Mouse (Mus musculus): ENCODE results near the gene Ahcyl2. TPM values are rescaled to one million over a fixed set of nuclear protein-coding genes. Genes with fewer than 3 reads are reported as not detected.

Gene Ahcyl2
- polyA plus RNA-seq, 1 experiment from 2014 or later, result 17.2 TPM

DNA sequence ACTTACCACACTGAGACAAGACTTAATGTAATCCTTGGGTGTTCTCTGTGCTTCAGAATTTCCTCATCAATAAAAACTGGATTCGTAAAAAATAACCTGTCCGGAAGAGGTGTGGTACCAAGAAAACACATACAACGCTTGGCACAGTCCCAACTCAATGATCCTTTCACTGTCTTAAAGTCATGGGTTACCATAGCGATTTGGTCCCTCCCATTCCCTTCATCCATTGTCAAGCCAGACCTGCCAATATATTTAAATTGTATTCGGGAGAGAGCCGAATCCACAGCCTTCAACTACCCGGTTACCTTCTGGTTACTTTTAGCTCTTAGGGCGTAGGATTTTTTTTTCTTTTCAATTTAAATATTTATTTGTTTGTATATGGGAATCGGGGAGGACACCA, 148.0 kb downstream of the Ahcyl2 start:
- no peak overlapping the region for H3K27ac ChIP-seq (ENCODE audit: low read depth, low read length)
- 0 out of 2 replicates have a peak, but pooled peaks cover 3% of the 10 kb centered on the region for H3K4me1 ChIP-seq (ENCODE audit: control insufficient read depth, insufficient read depth, low read length)
- peak overlapping the region; percentile 94 for H3K4me2 ChIP-seq (replicated peaks; ENCODE audit: low read depth, low read length)
- WGBS, result 37% methylated on average over 9 of the region's 9 CpGs
- no peak overlapping the region for H3K9ac ChIP-seq (ENCODE audit: low read depth, low read length)
- no peaks in the 10 kb centered on the region for H3K9me3 ChIP-seq (ENCODE audit: control insufficient read depth, low read length)
- no peak overlapping the region for H3K4me3 ChIP-seq (ENCODE audit: low read length)
- no peaks in the 10 kb centered on the region for H3K36me3 ChIP-seq (ENCODE audit: control insufficient read depth, insufficient read depth, low read length)
- peaks cover 25% of the 10 kb centered on the region for H3K27me3 ChIP-seq (ENCODE audit: control insufficient read depth, insufficient read depth, low read length)
- ATAC-seq (ENCODE audit: low FRiP score, low TSS enrichment), result no peak

DNA sequence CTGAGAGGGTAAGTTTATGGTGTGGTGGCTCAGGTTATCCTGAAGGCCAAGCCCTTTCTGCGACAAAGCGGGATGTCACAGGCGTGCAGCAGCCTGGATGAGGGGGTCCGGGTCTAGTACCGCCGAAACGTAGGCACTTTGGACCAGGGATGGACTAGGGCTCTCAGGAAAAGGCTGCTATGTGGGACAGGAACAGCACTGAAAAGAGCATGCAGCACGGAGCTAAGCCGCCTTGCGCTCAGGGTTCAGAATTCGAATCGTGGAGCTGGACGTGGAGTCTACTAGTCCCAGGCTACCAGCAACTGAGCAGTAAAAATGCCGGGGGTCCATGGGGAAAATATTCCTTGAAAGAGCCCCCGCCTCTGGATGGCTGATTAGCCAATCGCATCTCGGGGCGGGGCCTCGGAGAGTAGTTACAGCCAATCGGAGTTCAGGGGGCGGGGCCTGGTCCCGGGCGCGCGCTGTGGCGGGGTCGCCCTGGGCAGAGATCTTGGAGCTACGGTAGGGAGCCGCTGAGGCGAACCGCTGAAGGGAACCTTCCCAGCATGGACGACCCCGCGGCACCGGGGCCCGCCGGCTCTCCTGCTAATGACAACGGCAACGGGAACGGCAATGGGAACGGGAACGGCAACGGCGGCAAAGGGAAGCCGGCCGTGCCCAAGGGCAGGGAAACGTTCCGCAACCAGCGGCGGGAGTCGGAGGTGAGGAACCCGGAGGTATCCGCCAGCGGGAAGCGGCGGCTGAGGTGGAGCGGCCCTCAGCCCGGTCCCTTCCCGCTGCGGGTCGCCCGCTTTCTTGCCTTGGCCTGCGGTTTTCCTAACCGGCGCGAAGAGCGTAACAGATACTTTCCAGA, 148.9 kb downstream of the Ahcyl2 start, which contains the start of gene Strip2:
TSS of gene Strip2 (plus strand) at position 483 of the 853 bp plus-strand sequence.
- Histone ChIP-seq H3K9ac (ENCODE audit: low read depth, low read length) (peak within 1 kb of the TSS; percentile 59), H3K4me2 (replicated peaks; ENCODE audit: low read depth, low read length) (peak within 1 kb of the TSS; percentile 94), H3K27me3 (ENCODE audit: control insufficient read depth, insufficient read depth, low read length) (peaks cover 25% of the 10 kb centered on the region), H3K4me3 (ENCODE audit: low read length) (peak within 1 kb of the TSS; percentile 65), H3K27ac (ENCODE audit: low read depth, low read length) (no peak within 1 kb of the TSS), H3K9me3 (ENCODE audit: control insufficient read depth, low read length) (no peaks in the 10 kb centered on the region), H3K4me1 (ENCODE audit: control insufficient read depth, insufficient read depth, low read length) (0 out of 2 replicates have a peak, but pooled peaks cover 3% of the 10 kb centered on the region), H3K36me3 (ENCODE audit: control insufficient read depth, insufficient read depth, low read length) (no peaks in the 10 kb centered on the region)
- WGBS, result under 1% methylated on average over 67 of the region's 67 CpGs
- ATAC-seq (ENCODE audit: low FRiP score, low TSS enrichment), result peak; percentile 98

DNA sequence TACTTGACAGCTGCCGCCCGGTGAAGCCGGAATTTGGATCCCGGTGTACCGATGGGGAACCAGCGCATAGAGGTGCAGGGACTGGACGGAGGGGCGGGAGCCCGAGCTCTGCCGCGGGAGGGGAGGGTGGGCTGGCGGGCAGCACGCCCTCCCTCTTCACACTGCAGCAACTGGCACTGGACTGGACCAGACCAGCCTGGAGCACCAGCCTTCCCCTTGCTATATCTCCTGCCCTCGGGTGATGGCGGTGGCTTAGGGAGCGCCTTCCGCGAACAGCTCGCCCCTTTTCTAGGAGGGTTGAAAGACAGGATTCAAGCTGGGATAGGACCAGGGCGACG, 149.5 kb downstream of the Ahcyl2 start:
- WGBS, result under 1% methylated on average over 21 of the region's 21 CpGs
- Histone ChIP-seq H3K4me2 (replicated peaks; ENCODE audit: low read depth, low read length) (peak overlapping the region; percentile 94), H3K4me1 (ENCODE audit: control insufficient read depth, insufficient read depth, low read length) (0 out of 2 replicates have a peak, but pooled peaks cover 3% of the 10 kb centered on the region), H3K27ac (ENCODE audit: low read depth, low read length) (no peak overlapping the region), H3K4me3 (ENCODE audit: low read length) (peak overlapping the region; percentile 65), H3K27me3 (ENCODE audit: control insufficient read depth, insufficient read depth, low read length) (peaks cover 25% of the 10 kb centered on the region), H3K9ac (ENCODE audit: low read depth, low read length) (peak overlapping the region; percentile 59), H3K36me3 (ENCODE audit: control insufficient read depth, insufficient read depth, low read length) (no peaks in the 10 kb centered on the region), H3K9me3 (ENCODE audit: control insufficient read depth, low read length) (no peaks in the 10 kb centered on the region)
- peak; percentile 80 for ATAC-seq (ENCODE audit: low FRiP score, low TSS enrichment)

DNA sequence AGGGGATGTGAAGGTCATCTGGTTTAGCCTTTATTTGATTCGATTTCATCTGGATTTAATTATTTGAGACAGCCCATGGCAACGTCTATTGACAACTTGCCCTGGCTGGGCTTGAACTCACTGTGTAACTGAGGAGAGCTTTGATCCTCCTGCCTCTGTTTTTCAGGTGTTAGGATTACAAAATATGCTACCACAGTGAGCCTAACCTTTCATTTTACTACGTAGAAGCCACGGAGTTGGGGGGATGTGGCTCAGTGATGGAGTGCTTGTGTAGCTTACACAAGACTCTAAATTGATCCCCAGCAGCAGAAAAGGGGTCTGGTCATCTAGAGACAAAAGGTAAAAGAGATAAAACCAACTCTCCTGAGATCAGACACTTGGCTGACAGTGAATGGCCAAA, 150.1 kb downstream of the Ahcyl2 start:
- H3K9me3 ChIP-seq (ENCODE audit: control insufficient read depth, low read length), result no peaks in the 10 kb centered on the region
- ATAC-seq (ENCODE audit: low FRiP score, low TSS enrichment), result no peak
- no peaks in the 10 kb centered on the region for H3K36me3 ChIP-seq (ENCODE audit: control insufficient read depth, insufficient read depth, low read length)
- H3K27ac ChIP-seq (ENCODE audit: low read depth, low read length), result no peak overlapping the region
- WGBS, result 50% methylated on average over 4 of the region's 4 CpGs
- peak overlapping the region; percentile 65 for H3K4me3 ChIP-seq (ENCODE audit: low read length)
- H3K4me1 ChIP-seq (ENCODE audit: control insufficient read depth, insufficient read depth, low read length), result 0 out of 2 replicates have a peak, but pooled peaks cover 3% of the 10 kb centered on the region
- H3K4me2 ChIP-seq (replicated peaks; ENCODE audit: low read depth, low read length), result peak overlapping the region; percentile 94
- H3K27me3 ChIP-seq (ENCODE audit: control insufficient read depth, insufficient read depth, low read length), result peaks cover 25% of the 10 kb centered on the region
- H3K9ac ChIP-seq (ENCODE audit: low read depth, low read length), result 0 out of 2 replicates have a peak overlapping the region, but pooled peaks have one; percentile 59

DNA sequence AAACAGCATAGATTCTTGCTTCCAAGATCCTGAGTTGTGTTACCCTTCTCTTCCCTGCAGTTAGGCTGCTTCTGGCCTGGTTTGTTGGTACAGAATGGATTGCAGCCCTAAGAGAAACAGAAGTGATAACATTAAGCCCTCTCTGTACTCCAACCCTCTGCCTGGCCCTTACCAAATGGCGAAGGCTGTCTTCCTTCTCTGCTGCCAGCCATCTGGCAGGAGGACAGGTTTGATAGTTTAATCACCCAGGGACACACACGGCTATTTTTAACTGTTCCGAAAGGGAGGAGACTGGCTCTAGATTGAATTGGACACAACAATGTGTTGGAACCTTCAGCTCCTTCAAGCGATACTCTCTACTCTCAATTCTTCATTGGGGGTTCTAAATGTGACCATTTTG, 155.7 kb downstream of the Ahcyl2 start:
- Histone ChIP-seq H3K27ac (ENCODE audit: low read depth, low read length) (no peak overlapping the region), H3K4me2 (replicated peaks; ENCODE audit: low read depth, low read length) (no peak overlapping the region), H3K36me3 (ENCODE audit: control insufficient read depth, insufficient read depth, low read length) (no peaks in the 10 kb centered on the region), H3K27me3 (ENCODE audit: control insufficient read depth, insufficient read depth, low read length) (peaks cover 6% of the 10 kb centered on the region), H3K4me3 (ENCODE audit: low read length) (no peak overlapping the region), H3K9me3 (ENCODE audit: control insufficient read depth, low read length) (no peaks in the 10 kb centered on the region), H3K4me1 (ENCODE audit: control insufficient read depth, insufficient read depth, low read length) (no peaks in the 10 kb centered on the region), H3K9ac (ENCODE audit: low read depth, low read length) (no peak overlapping the region)
- WGBS, result 48% methylated on average over 4 of the region's 4 CpGs
- ATAC-seq (ENCODE audit: low FRiP score, low TSS enrichment), result no peak

DNA sequence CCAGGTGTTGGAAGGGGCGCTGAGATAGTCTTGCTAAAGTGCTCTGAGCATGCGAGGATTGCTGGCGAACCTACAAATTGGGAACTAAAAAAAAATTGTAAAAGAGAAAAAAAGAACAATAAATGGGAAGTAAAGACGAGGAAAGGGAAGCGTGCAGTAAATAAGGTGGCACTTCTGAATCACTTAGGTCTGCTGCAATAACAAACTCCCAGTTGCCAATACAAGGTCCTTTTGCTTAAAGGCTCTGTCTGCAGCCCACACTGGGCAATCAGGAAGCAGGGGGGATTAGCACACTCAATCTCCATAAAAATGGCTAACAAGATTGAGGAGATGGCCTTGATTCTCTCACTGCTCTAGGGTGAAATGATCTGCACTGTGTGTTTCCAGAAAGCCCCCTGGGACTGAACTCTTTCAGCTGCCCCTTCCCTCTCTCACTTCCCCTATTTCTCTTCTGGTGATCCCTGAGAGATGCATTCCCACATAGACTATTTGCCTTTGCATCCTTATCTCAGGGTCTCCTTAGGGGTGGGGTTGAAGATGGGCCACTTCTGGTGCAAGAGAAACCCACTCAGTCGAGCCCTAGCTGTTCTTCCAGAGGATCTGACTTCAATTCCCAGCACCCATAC, 157.9 kb downstream of the Ahcyl2 start:
- 60% methylated on average over 6 of the region's 6 CpGs for WGBS
- Histone ChIP-seq H3K9me3 (ENCODE audit: control insufficient read depth, low read length) (no peaks in the 10 kb centered on the region), H3K9ac (ENCODE audit: low read depth, low read length) (no peak overlapping the region), H3K27me3 (ENCODE audit: control insufficient read depth, insufficient read depth, low read length) (no peaks in the 10 kb centered on the region), H3K4me1 (ENCODE audit: control insufficient read depth, insufficient read depth, low read length) (no peaks in the 10 kb centered on the region), H3K4me2 (replicated peaks; ENCODE audit: low read depth, low read length) (no peak overlapping the region), H3K36me3 (ENCODE audit: control insufficient read depth, insufficient read depth, low read length) (no peaks in the 10 kb centered on the region), H3K27ac (ENCODE audit: low read depth, low read length) (no peak overlapping the region), H3K4me3 (ENCODE audit: low read length) (no peak overlapping the region)
- ATAC-seq (ENCODE audit: low FRiP score, low TSS enrichment), result no peak

DNA sequence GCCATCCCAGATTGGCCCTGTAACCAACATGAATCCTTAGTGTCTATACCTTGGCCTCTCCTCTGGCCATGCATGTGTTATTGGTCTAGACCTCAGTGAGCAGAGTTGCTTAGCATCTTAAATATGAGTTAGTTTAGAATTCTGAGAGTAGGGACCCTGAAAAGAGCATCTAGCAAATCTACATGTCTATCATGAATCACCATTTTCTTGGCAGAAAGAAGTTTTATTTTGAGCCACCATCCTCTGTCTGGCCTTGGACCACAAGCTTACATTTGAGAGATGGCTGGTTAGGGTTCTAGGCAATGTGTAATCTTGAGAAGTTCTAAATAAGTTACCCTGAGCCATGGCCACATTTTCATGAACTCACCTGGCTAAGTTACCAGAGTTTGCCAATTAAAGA, 162.3 kb downstream of the Ahcyl2 start:
- Histone ChIP-seq H3K4me2 (replicated peaks; ENCODE audit: low read depth, low read length) (no peak overlapping the region), H3K9me3 (ENCODE audit: control insufficient read depth, low read length) (no peaks in the 10 kb centered on the region), H3K27ac (ENCODE audit: low read depth, low read length) (no peak overlapping the region), H3K27me3 (ENCODE audit: control insufficient read depth, insufficient read depth, low read length) (no peaks in the 10 kb centered on the region), H3K4me3 (ENCODE audit: low read length) (no peak overlapping the region), H3K36me3 (ENCODE audit: control insufficient read depth, insufficient read depth, low read length) (no peaks in the 10 kb centered on the region), H3K4me1 (ENCODE audit: control insufficient read depth, insufficient read depth, low read length) (no peaks in the 10 kb centered on the region), H3K9ac (ENCODE audit: low read depth, low read length) (no peak overlapping the region)
- no peak for ATAC-seq (ENCODE audit: low FRiP score, low TSS enrichment)

DNA sequence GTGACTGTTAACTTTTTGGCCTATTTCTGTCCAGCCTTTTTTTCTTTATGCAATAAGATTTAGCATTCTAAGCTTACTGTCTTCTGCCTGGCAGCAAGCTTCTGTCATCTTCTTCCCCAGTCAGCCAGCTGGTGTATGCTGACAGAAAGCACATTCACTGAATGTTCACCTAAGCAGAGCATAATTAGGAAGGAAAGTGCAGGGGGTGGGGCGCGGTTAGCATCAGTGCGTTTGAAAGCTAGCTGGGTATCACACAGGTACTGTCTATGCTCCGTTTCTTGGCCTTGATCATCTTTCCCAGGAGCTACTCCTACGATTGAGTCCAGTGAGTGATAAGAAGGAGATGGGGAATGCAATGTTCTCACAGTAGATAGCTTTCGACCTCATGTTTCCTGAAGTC, 162.9 kb downstream of the Ahcyl2 start:
- no peak overlapping the region for H3K4me2 ChIP-seq (replicated peaks; ENCODE audit: low read depth, low read length)
- ATAC-seq (ENCODE audit: low FRiP score, low TSS enrichment), result no peak
- H3K9ac ChIP-seq (ENCODE audit: low read depth, low read length), result no peak overlapping the region
- no peak overlapping the region for H3K27ac ChIP-seq (ENCODE audit: low read depth, low read length)
- no peak overlapping the region for H3K4me3 ChIP-seq (ENCODE audit: low read length)
- no peaks in the 10 kb centered on the region for H3K4me1 ChIP-seq (ENCODE audit: control insufficient read depth, insufficient read depth, low read length)
- WGBS, result 75% methylated on average over 6 of the region's 6 CpGs
- H3K27me3 ChIP-seq (ENCODE audit: control insufficient read depth, insufficient read depth, low read length), result no peaks in the 10 kb centered on the region
- no peaks in the 10 kb centered on the region for H3K9me3 ChIP-seq (ENCODE audit: control insufficient read depth, low read length)
- no peaks in the 10 kb centered on the region for H3K36me3 ChIP-seq (ENCODE audit: control insufficient read depth, insufficient read depth, low read length)

DNA sequence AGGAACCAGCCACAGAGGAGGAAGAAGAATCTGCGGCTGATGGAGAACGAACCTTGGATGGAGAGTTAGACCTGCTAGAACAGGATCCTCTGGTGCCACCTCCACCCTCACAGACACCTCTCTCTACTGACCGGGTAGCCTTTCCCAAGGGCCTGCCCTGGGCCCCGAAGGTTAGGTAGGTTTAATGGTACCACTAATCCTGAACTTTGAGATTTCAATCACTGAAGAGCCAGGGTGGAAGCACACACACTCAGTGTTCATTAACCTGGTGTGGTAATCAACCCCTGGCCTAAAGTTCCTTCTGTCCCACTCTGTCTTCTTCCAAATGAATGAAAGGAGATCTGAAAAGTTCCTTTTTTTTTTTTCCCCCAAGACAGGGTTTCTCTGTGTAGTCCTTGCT, 163.4 kb downstream of the Ahcyl2 start:
- Histone ChIP-seq H3K9ac (ENCODE audit: low read depth, low read length) (no peak overlapping the region), H3K4me1 (ENCODE audit: control insufficient read depth, insufficient read depth, low read length) (no peaks in the 10 kb centered on the region), H3K9me3 (ENCODE audit: control insufficient read depth, low read length) (no peaks in the 10 kb centered on the region), H3K4me2 (replicated peaks; ENCODE audit: low read depth, low read length) (no peak overlapping the region), H3K36me3 (ENCODE audit: control insufficient read depth, insufficient read depth, low read length) (no peaks in the 10 kb centered on the region), H3K4me3 (ENCODE audit: low read length) (no peak overlapping the region), H3K27me3 (ENCODE audit: control insufficient read depth, insufficient read depth, low read length) (no peaks in the 10 kb centered on the region), H3K27ac (ENCODE audit: low read depth, low read length) (no peak overlapping the region)
- no peak for ATAC-seq (ENCODE audit: low FRiP score, low TSS enrichment)
- WGBS, result 81% methylated on average over 4 of the region's 4 CpGs

Data from kidney, embryonic 14.5 days (tissue).